Mouse (Mus musculus) hindbrain, embryonic 16.5 days (tissue): ENCODE results near the gene Purb. TPM values are rescaled to one million over a fixed set of nuclear protein-coding genes. Genes with fewer than 3 reads are reported as not detected.

Experiments used
- ATAC-seq: fragments of 200-750 bp; cut with Nextera tagmentation; 2 replicates; pipeline ENCODE4 v1.8.0; 2017; ENCODE audit warnings: moderate TSS enrichment, moderate library complexity
- H3K27ac ChIP-seq: fragments of 300-500 bp; sonication (generic); 2 replicates; pipeline ENCODE4 v1.5.1; 2014; ENCODE audit warnings: low read depth, mild to moderate bottlenecking, control low read depth, low read length, moderate library complexity
- H3K27me3 ChIP-seq: fragments of 300-500 bp; sonication (generic); replicated peaks from 2 replicates; pipeline ENCODE4 v1.6.1; 2014; ENCODE audit warnings: low read length; ENCODE audit not compliant: control insufficient read depth, insufficient read depth
- H3K36me3 ChIP-seq: fragments of 300-500 bp; sonication (generic); 2 replicates; pipeline ENCODE4 v1.6.1; 2014; ENCODE audit warnings: mild to moderate bottlenecking, low read length, moderate library complexity, mixed read lengths; ENCODE audit not compliant: control insufficient read depth, insufficient read depth
- H3K4me1 ChIP-seq: fragments of 300-500 bp; sonication (generic); 2 replicates; pipeline ENCODE4 v1.6.1; 2014; ENCODE audit warnings: low read depth, low read length; ENCODE audit not compliant: control insufficient read depth, insufficient read depth
- H3K4me2 ChIP-seq: fragments of 300-500 bp; sonication (generic); 2 replicates; pipeline ENCODE4 v1.6.1; 2014; ENCODE audit warnings: mild to moderate bottlenecking, low read length, control low read depth, moderate library complexity
- H3K4me3 ChIP-seq: fragments of 300-500 bp; sonication (generic); 2 replicates; pipeline ENCODE4 v1.5.1; 2014; ENCODE audit warnings: mild to moderate bottlenecking, low read length, control low read depth, moderate library complexity
- H3K9ac ChIP-seq: fragments of 300-500 bp; sonication (generic); 2 replicates; pipeline ENCODE4 v1.6.1; 2014; ENCODE audit warnings: low read depth, mild to moderate bottlenecking, control low read depth, low read length, moderate library complexity
- H3K9me3 ChIP-seq: fragments of 300-500 bp; sonication (generic); 2 replicates; pipeline ENCODE4 v1.6.1; 2014; ENCODE audit warnings: mild to moderate bottlenecking, low read length, moderate library complexity; ENCODE audit not compliant: control insufficient read depth
- WGBS: fragments of 180-500 bp; shearing (Covaris S2); extraction: QIAGEN DNeasy Blood & Tissue Kit; methylation state at CpG from one replicate; pipeline ENCODE4 v1.1.7; 2014; 5-methylcytosine and 5-hydroxymethylcytosine counted together
- polyA plus RNA-seq: library from polyadenylated mRNA; unstranded; fragments of >200 nt; fragmentation: Nextera tagmentation; extraction: Ambion mirVana; gene quantifications from 2 replicates; pipeline ENCODE4 v1.2.1, GENCODE M21; 2015

The Purb gene
- polyA plus RNA-seq, 1 experiment from 2014 or later, result 11.5 TPM

- ATAC-seq, result peak; percentile 65
- Histone ChIP-seq H3K27me3 (no peaks in the 10 kb centered on the region), H3K4me1 (no peaks in the 10 kb centered on the region)
Observed at GRCm38 (mm10) chr11:6514837-6515236, 39.1 kb upstream of the Purb start.

GRCm38 (mm10) chr11:6508269-6508876 is 32.7 kb upstream of the Purb start:
- Histone ChIP-seq H3K27ac (no peak overlapping the region), H3K4me2 (no peak overlapping the region), H3K4me1 (no peaks in the 10 kb centered on the region), H3K9me3 (no peaks in the 10 kb centered on the region), H3K9ac (no peak overlapping the region), H3K36me3 (no peaks in the 10 kb centered on the region), H3K4me3 (no peak overlapping the region), H3K27me3 (no peaks in the 10 kb centered on the region)
- WGBS, result 63% methylated on average over 1 of the region's 1 CpGs
- ATAC-seq, result no peak

More at GRCm38 (mm10) chr11:6514837-6515236, 39.1 kb upstream of the Purb start:
- no peaks in the 10 kb centered on the region for H3K9me3 ChIP-seq
- no peaks in the 10 kb centered on the region for H3K36me3 ChIP-seq
- H3K9ac ChIP-seq, result no peak overlapping the region
- H3K27ac ChIP-seq, result no peak overlapping the region
- H3K4me2 ChIP-seq, result no peak overlapping the region
- H3K4me3 ChIP-seq, result no peak overlapping the region
- 47% methylated on average over 7 of the region's 7 CpGs for WGBS

- H3K36me3 ChIP-seq, result no peaks in the 10 kb centered on the region
- no peak for ATAC-seq
- H3K9ac ChIP-seq, result no peak overlapping the region
- WGBS, result 91% methylated on average over 9 of the region's 9 CpGs
- H3K27ac ChIP-seq, result no peak overlapping the region
- no peaks in the 10 kb centered on the region for H3K27me3 ChIP-seq
- no peak overlapping the region for H3K4me3 ChIP-seq
- no peaks in the 10 kb centered on the region for H3K9me3 ChIP-seq
- H3K4me1 ChIP-seq, result no peaks in the 10 kb centered on the region
- H3K4me2 ChIP-seq, result no peak overlapping the region
Observed at GRCm38 (mm10) chr11:6506516-6506915, 30.8 kb upstream of the Purb start.

GRCm38 (mm10) chr11:6504689-6505088 is 29.0 kb upstream of the Purb start:
- H3K9ac ChIP-seq, result no peak overlapping the region
- H3K27me3 ChIP-seq, result no peaks in the 10 kb centered on the region
- H3K27ac ChIP-seq, result no peak overlapping the region
- 85% methylated on average over 6 of the region's 6 CpGs for WGBS
- H3K36me3 ChIP-seq, result no peaks in the 10 kb centered on the region
- no peak overlapping the region for H3K4me3 ChIP-seq
- no peaks in the 10 kb centered on the region for H3K4me1 ChIP-seq
- H3K4me2 ChIP-seq, result no peak overlapping the region
- ATAC-seq, result no peak
- H3K9me3 ChIP-seq, result no peaks in the 10 kb centered on the region

- Histone ChIP-seq H3K9me3 (no peaks in the 10 kb centered on the region), H3K9ac (no peak overlapping the region), H3K4me1 (no peaks in the 10 kb centered on the region), H3K36me3 (no peaks in the 10 kb centered on the region), H3K27me3 (no peaks in the 10 kb centered on the region), H3K27ac (no peak overlapping the region), H3K4me2 (no peak overlapping the region), H3K4me3 (no peak overlapping the region)
- 80% methylated on average over 3 of the region's 3 CpGs for WGBS
- no peak for ATAC-seq
Observed at GRCm38 (mm10) chr11:6504226-6504625, 28.5 kb upstream of the Purb start.

- no peak overlapping the region for H3K4me2 ChIP-seq
Observed at GRCm38 (mm10) chr11:6502506-6502905, 26.8 kb upstream of the Purb start.

GRCm38 (mm10) chr11:6497311-6497948 is 21.7 kb upstream of the Purb start:
- no peaks in the 10 kb centered on the region for H3K4me1 ChIP-seq
- H3K9ac ChIP-seq, result no peak overlapping the region
- H3K27ac ChIP-seq, result no peak overlapping the region
- H3K4me2 ChIP-seq, result no peak overlapping the region
- H3K36me3 ChIP-seq, result no peaks in the 10 kb centered on the region
- no peaks in the 10 kb centered on the region for H3K9me3 ChIP-seq
- no peak overlapping the region for H3K4me3 ChIP-seq
- no peak for ATAC-seq
- WGBS, result 77% methylated on average over 12 of the region's 12 CpGs
- no peaks in the 10 kb centered on the region for H3K27me3 ChIP-seq

More at GRCm38 (mm10) chr11:6502506-6502905, 26.8 kb upstream of the Purb start:
- Histone ChIP-seq H3K27me3 (no peaks in the 10 kb centered on the region), H3K4me1 (no peaks in the 10 kb centered on the region), H3K27ac (no peak overlapping the region), H3K36me3 (no peaks in the 10 kb centered on the region), H3K9ac (no peak overlapping the region), H3K4me3 (no peak overlapping the region), H3K9me3 (no peaks in the 10 kb centered on the region)
- no peak for ATAC-seq
- 90% methylated on average over 2 of the region's 2 CpGs for WGBS

- 40% methylated on average over 6 of the region's 6 CpGs for WGBS
- Histone ChIP-seq H3K4me2 (no peak overlapping the region), H3K4me3 (no peak overlapping the region), H3K27me3 (no peaks in the 10 kb centered on the region), H3K27ac (no peak overlapping the region), H3K9me3 (no peaks in the 10 kb centered on the region), H3K9ac (no peak overlapping the region), H3K36me3 (no peaks in the 10 kb centered on the region), H3K4me1 (no peaks in the 10 kb centered on the region)
- ATAC-seq, result peak; percentile 65; the same call in 1 of the 2 replicates
Observed at GRCm38 (mm10) chr11:6489691-6490503, 14.2 kb upstream of the Purb start.

GRCm38 (mm10) chr11:6489257-6489656 is 13.5 kb upstream of the Purb start:
- WGBS, result 50% methylated on average over 7 of the region's 7 CpGs
- Histone ChIP-seq H3K27me3 (no peaks in the 10 kb centered on the region), H3K36me3 (no peaks in the 10 kb centered on the region), H3K4me2 (no peak overlapping the region), H3K4me3 (no peak overlapping the region), H3K9me3 (no peaks in the 10 kb centered on the region), H3K9ac (no peak overlapping the region), H3K27ac (no peak overlapping the region), H3K4me1 (no peaks in the 10 kb centered on the region)
- ATAC-seq, result peak; percentile 76
